Mouse (Mus musculus) liver, adult 2 months (tissue): ENCODE measurements around the gene Gm49416.

Experiments
- CTCF ChIP-seq: fragments of 200-500 bp; IDR thresholded peaks from 2 replicates; pipeline ENCODE4 v1.5.1; 2011; ENCODE audit warnings: low read depth, low read length, control low read depth
- POLR2A ChIP-seq: fragments of 200-500 bp; IDR thresholded peaks from 2 replicates; pipeline ENCODE4 v1.6.1; 2011; ENCODE audit warnings: low read length, control low read depth; ENCODE audit not compliant: insufficient read depth; ENCODE audit errors: extremely low read depth

DNA sequence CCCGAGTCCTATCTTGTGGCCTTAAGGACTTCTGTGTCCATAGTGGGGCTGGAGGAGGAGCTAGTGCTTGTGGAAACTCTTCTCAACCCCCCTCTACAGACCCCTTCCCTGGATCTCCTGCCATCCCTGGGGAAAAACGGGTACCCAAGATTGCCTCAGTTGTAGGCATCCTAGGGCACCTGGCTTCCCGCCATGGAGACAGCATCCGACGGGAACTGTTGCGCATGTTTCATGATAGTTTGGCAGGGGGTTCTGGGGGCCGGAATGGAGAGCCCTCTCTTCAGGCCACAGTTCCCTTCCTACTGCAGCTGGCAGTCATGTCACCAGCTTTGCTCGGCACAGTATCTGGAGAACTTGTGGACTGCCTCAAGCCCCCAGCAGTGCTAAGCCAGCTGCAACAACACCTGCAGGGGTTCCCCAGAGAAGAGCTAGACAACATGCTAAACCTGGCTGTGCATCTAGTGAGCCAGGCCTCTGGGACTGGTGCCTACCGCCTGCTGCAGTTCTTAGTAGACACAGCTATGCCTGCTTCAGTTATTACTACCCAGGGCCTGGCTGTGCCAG lies 6.8 kb downstream of the Gm49416 start:
- TF ChIP-seq POLR2A (no peak), CTCF (no peak)
